Mouse (Mus musculus) hindbrain, embryonic 16.5 days (tissue): ENCODE data around the gene Daxx. TPM values are rescaled to one million over a fixed set of nuclear protein-coding genes. Genes with fewer than 3 reads are reported as not detected.
"Not testable (repeated sequence)": the region's sequence is repeated elsewhere in the genome, so short reads cannot be mapped to it uniquely, and the experiment has no call there.

Source experiments
- ATAC-seq: fragments of 200-750 bp; cut with Nextera tagmentation; 2 replicates; pipeline ENCODE4 v1.8.0; 2017; ENCODE audit warnings: moderate TSS enrichment, moderate library complexity
- H3K27ac ChIP-seq: fragments of 300-500 bp; sonication (generic); 2 replicates; pipeline ENCODE4 v1.5.1; 2014; ENCODE audit warnings: low read depth, mild to moderate bottlenecking, control low read depth, low read length, moderate library complexity
- H3K27me3 ChIP-seq: fragments of 300-500 bp; sonication (generic); replicated peaks from 2 replicates; pipeline ENCODE4 v1.6.1; 2014; ENCODE audit warnings: low read length; ENCODE audit not compliant: control insufficient read depth, insufficient read depth
- H3K36me3 ChIP-seq: fragments of 300-500 bp; sonication (generic); 2 replicates; pipeline ENCODE4 v1.6.1; 2014; ENCODE audit warnings: mild to moderate bottlenecking, low read length, moderate library complexity, mixed read lengths; ENCODE audit not compliant: control insufficient read depth, insufficient read depth
- H3K4me1 ChIP-seq: fragments of 300-500 bp; sonication (generic); 2 replicates; pipeline ENCODE4 v1.6.1; 2014; ENCODE audit warnings: low read depth, low read length; ENCODE audit not compliant: control insufficient read depth, insufficient read depth
- H3K4me2 ChIP-seq: fragments of 300-500 bp; sonication (generic); 2 replicates; pipeline ENCODE4 v1.6.1; 2014; ENCODE audit warnings: mild to moderate bottlenecking, low read length, control low read depth, moderate library complexity
- H3K4me3 ChIP-seq: fragments of 300-500 bp; sonication (generic); 2 replicates; pipeline ENCODE4 v1.5.1; 2014; ENCODE audit warnings: mild to moderate bottlenecking, low read length, control low read depth, moderate library complexity
- H3K9ac ChIP-seq: fragments of 300-500 bp; sonication (generic); 2 replicates; pipeline ENCODE4 v1.6.1; 2014; ENCODE audit warnings: low read depth, mild to moderate bottlenecking, control low read depth, low read length, moderate library complexity
- H3K9me3 ChIP-seq: fragments of 300-500 bp; sonication (generic); 2 replicates; pipeline ENCODE4 v1.6.1; 2014; ENCODE audit warnings: mild to moderate bottlenecking, low read length, moderate library complexity; ENCODE audit not compliant: control insufficient read depth
- WGBS: fragments of 180-500 bp; shearing (Covaris S2); extraction: QIAGEN DNeasy Blood & Tissue Kit; methylation state at CpG from one replicate; pipeline ENCODE4 v1.1.7; 2014; 5-methylcytosine and 5-hydroxymethylcytosine counted together
- polyA plus RNA-seq: library from polyadenylated mRNA; unstranded; fragments of >200 nt; fragmentation: Nextera tagmentation; extraction: Ambion mirVana; gene quantifications from 2 replicates; pipeline ENCODE4 v1.2.1, GENCODE M21; 2015

Gene Daxx
- polyA plus RNA-seq, 1 experiment from 2014 or later: 52.0 TPM

DNA sequence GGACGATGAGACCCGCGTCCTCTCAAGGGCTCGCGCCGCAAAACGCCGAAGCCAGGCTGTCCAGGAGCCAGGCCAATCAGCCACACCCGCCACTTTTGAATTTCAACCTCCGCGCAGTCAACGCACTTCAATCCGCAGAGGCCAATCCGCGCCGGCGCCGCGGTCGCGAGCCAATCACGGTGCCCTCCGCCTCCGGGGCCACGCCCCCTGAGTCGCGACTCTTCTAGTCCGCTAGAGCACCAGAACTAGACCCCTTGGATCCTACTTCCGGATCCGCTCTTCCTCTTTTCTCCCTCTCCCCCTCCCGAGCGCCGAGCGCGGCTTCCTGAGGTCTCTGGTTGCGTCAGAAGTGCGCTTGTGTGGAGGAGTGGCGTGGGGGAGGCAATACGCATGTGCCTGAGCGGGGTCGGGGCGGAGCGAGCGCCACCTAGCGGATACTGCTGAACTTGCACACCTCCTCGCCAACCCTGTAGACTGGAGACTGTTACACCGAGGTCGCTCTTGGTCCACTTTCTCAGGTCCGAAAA, 18.6 kb upstream of the Daxx start, which contains the start of gene Kifc1:
Gene Kifc1, minus strand, starts transcription at position 129 of the 527 bp plus-strand sequence.
- H3K36me3 ChIP-seq: no peaks in the 10 kb centered on the region

GRCm38 (mm10) chr17:33891357-33891756, 17.9 kb upstream of the Daxx start:
- 68% methylated on average over 2 of the region's 2 CpGs for WGBS
- no peak overlapping the region for H3K4me3 ChIP-seq
- no peaks in the 10 kb centered on the region for H3K9me3 ChIP-seq
- no peak overlapping the region for H3K4me2 ChIP-seq
- no peaks in the 10 kb centered on the region for H3K27me3 ChIP-seq
- peaks cover 4% of the 10 kb centered on the region; the same call in 1 of the 2 replicates for H3K4me1 ChIP-seq
- ATAC-seq: no peak
- no peak overlapping the region for H3K27ac ChIP-seq
- no peaks in the 10 kb centered on the region for H3K36me3 ChIP-seq
- no peak overlapping the region for H3K9ac ChIP-seq

More for the DNA sequence above, 18.6 kb upstream of the Daxx start, which contains the start of gene Kifc1:
- Histone ChIP-seq H3K9ac (peak within 1 kb of the TSS; percentile 59), H3K4me2 (peak within 1 kb of the TSS; percentile 74), H3K4me1 (peaks cover 4% of the 10 kb centered on the region; the same call in 1 of the 2 replicates), H3K9me3 (no peaks in the 10 kb centered on the region), H3K27ac (peak within 1 kb of the TSS; percentile 48; the same call in 1 of the 2 replicates), H3K4me3 (peak within 1 kb of the TSS; percentile 61), H3K27me3 (no peaks in the 10 kb centered on the region)
- peak; percentile 100 for ATAC-seq
- WGBS: under 1% methylated on average over 45 of the region's 49 CpGs

- H3K4me2 ChIP-seq, H3K4me3 ChIP-seq, H3K36me3 ChIP-seq, ATAC-seq, H3K27me3 ChIP-seq, H3K9me3 ChIP-seq, H3K4me1 ChIP-seq, H3K9ac ChIP-seq, H3K27ac ChIP-seq: not testable (repeated sequence)
- WGBS: 71% methylated on average over 6 of the region's 6 CpGs
Measured at GRCm38 (mm10) chr17:33891892-33892291, 17.3 kb upstream of the Daxx start.

DNA sequence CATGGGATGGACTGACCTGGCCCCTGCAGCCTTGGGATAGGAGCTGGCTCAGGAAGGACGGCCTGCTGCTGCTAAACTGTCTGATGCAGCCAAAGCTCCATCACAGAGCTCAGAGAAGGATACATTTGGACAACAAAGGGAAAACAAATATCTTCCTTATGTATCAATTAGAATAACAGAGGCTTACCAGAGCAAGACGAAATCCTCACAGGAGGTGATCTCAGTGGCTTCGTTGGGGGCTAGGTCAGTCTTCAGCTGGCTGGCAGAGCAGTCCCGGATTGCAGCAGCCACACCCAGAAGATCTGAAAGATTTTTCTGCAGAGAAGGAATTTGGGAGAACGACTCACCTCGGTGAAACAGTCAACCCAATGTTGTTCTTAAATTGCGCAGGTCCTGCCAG, 16.8 kb upstream of the Daxx start:
- Histone ChIP-seq H3K9ac (no peak overlapping the region), H3K4me1 (peaks cover 4% of the 10 kb centered on the region; the same call in 1 of the 2 replicates), H3K27me3 (no peaks in the 10 kb centered on the region), H3K27ac (no peak overlapping the region), H3K4me2 (no peak overlapping the region), H3K4me3 (no peak overlapping the region), H3K9me3 (no peaks in the 10 kb centered on the region), H3K36me3 (no peaks in the 10 kb centered on the region)
- no peak for ATAC-seq
- WGBS: 17% methylated on average over 7 of the region's 7 CpGs

GRCm38 (mm10) chr17:33893011-33893410, 16.2 kb upstream of the Daxx start:
- not testable (repeated sequence) for H3K9ac ChIP-seq, H3K9me3 ChIP-seq, H3K27ac ChIP-seq, H3K4me1 ChIP-seq, H3K4me2 ChIP-seq, H3K4me3 ChIP-seq, H3K27me3 ChIP-seq, H3K36me3 ChIP-seq, ATAC-seq
- WGBS: 84% methylated on average over 4 of the region's 4 CpGs

DNA sequence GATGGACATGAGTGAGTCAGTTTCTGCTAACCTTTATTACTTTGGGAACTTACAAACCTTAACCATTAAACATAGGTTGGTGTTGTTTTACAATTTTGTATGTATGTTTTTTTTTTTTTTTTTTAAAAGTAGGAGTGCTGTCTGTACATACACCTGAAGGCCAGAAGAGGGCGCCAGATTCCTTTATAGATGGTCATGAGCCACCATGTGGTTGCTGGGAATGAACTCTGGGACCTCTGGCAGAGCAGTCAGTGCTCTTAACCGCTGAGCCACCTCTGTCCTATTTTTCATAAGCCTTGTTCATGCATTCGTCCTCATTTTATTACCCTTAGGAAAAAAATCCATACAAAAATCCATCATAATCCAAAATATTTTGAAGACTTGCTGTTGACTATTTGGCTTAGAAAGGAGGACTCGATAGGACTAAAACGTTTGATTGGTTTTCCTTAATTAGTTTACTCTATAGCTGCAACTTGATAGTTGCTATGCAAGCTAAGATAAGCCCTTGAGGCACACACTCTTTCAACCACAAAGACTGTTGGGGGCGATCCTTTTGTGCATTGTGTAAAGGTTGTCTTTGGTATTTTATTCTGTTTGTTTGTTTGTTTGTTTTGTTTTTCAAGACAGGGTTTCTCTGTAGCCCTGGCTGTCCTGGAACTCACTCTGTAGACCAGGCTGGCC, 12.0 kb upstream of the Daxx start:
- Histone ChIP-seq H3K4me2 (no peak overlapping the region), H3K9me3 (no peaks in the 10 kb centered on the region), H3K36me3 (no peaks in the 10 kb centered on the region), H3K27ac (no peak overlapping the region), H3K4me3 (no peak overlapping the region), H3K9ac (no peak overlapping the region), H3K4me1 (no peaks in the 10 kb centered on the region), H3K27me3 (no peaks in the 10 kb centered on the region)
- no peak for ATAC-seq
- WGBS: 44% methylated on average over 6 of the region's 6 CpGs

- H3K36me3 ChIP-seq, H3K27me3 ChIP-seq, H3K9ac ChIP-seq, H3K9me3 ChIP-seq, H3K4me1 ChIP-seq, H3K4me3 ChIP-seq, H3K27ac ChIP-seq, H3K4me2 ChIP-seq, ATAC-seq: not testable (repeated sequence)
- WGBS: 83% methylated on average over 4 of the region's 4 CpGs
Measured at GRCm38 (mm10) chr17:33898193-33898592, 11.0 kb upstream of the Daxx start.

DNA sequence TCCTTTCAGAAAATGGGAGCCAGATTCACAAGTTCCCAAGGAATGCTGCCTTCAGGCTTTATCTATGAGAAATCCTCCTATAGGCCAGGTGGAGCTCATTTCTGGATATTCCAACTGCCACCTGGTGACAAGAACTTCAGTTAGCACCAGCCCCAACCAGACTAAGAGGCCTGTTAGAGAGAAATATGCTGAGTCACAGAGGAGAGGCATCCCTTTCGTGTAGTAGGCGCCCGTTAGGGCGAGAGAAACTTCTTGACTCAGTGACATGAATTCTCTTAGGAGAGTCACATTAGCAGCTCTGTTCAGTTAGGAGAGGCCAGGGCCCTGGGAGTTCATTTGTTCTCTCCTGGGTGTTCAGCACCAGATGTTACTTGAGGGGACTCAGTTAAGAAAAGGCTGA, 9.6 kb upstream of the Daxx start:
- no peaks in the 10 kb centered on the region for H3K9me3 ChIP-seq
- H3K4me2 ChIP-seq: no peak overlapping the region
- H3K9ac ChIP-seq: no peak overlapping the region
- no peak for ATAC-seq
- no peak overlapping the region for H3K27ac ChIP-seq
- 80% methylated on average over 4 of the region's 4 CpGs for WGBS
- no peaks in the 10 kb centered on the region for H3K27me3 ChIP-seq
- H3K4me3 ChIP-seq: no peak overlapping the region
- no peaks in the 10 kb centered on the region for H3K36me3 ChIP-seq
- no peaks in the 10 kb centered on the region for H3K4me1 ChIP-seq

DNA sequence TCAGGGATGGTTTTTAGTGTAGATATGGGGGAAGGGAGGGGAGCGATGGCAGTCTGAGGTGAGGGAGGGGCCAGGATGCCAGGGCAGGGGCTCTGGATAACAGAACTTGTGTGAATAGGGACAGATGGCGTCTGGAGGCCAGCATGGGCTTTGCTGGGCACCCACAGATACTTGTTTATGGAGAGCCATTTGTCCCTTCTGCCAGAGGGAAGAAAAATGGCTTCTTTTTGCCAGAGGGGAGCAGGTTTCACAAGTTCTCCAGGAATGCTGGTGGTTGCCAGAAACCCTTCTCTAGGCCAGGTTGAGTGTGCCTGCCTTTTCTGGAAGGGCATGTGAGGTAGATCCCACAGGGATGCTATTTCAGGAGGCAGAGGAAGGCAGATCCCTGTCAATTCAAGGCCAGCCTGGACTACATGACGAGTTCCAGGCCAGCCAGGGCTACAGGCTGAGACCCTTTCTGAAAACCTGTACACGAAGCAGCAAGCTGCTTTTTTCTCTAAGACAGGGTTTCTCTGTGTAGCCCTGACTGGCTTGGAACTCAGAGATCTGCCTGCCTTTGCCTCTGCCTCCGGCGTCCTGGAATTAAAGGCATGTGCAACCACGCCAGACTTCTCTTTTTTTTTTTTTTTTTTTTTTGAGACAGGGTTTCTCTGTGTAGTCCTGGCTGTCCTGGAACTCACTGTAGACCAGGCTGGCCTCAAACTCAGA, 8.8 kb upstream of the Daxx start:
- Histone ChIP-seq H3K36me3 (no peaks in the 10 kb centered on the region), H3K9me3 (no peaks in the 10 kb centered on the region), H3K4me1 (no peaks in the 10 kb centered on the region), H3K4me2 (no peak overlapping the region), H3K27ac (no peak overlapping the region), H3K4me3 (no peak overlapping the region), H3K27me3 (no peaks in the 10 kb centered on the region), H3K9ac (no peak overlapping the region)
- WGBS: 76% methylated on average over 7 of the region's 7 CpGs
- ATAC-seq: no peak
